Mouse (Mus musculus): Measurements from ENCODE around the gene Tchh.
"Not testable (repeated sequence)": the region's sequence is repeated elsewhere in the genome, so short reads cannot be mapped to it uniquely, and the experiment has no call there.

Gene Tchh

DNA sequence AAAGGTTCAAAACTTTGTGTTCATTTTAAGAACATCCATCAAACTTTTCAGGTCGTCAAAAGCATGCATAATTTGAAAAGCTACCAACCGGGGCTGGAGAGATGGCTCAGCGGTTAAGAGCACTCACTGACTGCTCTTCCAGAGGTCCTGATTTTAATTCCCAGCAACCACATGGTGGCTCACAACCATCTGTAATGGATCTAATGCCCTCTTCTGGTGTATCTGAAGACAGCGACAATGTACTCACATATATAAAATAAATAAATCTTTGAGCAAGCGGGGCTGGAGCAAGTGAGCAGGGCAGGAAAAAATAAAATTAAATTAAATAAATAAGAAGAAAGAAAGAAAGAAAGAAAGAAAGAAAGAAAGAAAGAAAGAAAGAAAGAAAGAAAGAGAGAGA, 52.6 kb downstream of the Tchh start:
- DNase-seq (ENCODE audit: low read depth): not testable (repeated sequence)

- no peak for DNase-seq (ENCODE audit: low read depth)
Measured at GRCm38 (mm10) chr3:93497131-93497530, 55.0 kb downstream of the Tchh start.
